Mouse (Mus musculus): ENCODE results near the gene Tmed3.

Tmed3 gene

DNA sequence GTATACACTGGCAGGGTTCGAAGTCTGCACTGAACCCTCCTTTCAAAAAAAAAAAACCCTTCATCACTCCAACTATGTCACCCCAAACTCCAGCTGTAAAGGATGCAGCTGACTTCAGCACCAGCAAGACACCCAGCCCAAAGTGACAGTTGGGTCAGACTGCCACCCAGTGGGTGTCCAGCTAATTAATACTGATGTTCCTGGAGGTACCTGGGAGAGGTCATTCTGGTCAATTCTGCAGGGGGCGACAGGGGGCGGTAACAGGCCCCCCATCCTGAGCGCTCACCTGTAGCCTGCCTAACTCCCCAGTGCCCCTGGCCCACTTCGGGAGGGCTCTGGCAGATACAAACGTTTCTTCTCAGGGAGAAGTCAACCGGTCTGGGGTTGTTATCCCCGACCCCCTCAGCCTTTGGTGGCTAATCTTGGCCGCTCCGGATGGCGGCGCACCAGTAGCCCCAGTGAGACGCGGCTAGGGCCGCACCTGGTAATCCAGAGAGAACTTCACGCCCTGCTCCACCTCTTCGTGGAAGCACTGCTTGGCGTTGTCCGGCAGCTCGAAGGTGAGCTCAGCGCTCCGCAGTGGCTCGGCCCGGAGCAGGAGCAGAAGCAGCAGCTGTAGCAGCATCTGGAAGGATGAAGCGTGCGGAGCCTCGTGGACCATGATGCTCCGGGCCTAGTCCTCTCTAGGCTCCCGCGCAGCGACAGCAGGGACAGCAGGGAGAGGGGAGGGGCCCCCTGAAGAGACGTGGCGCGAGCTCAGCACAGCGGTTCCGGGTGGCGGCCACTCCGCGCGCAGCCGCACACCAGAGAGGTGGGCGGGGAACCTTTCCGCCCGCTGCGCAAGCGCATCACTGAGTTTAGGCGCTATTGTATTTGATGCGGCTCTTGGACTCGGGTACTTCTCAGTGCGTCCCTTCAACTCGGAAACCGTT, at the start of gene Tmed3:
Gene Tmed3, minus strand, starts transcription at position 804 of the 932 bp plus-strand sequence.
- peak; percentile 88 to 90 for DNase-seq

GRCm38 (mm10) chr9:89740041-89740440, 35.2 kb upstream of the Tmed3 start:
- DNase-seq = no peak

DNA sequence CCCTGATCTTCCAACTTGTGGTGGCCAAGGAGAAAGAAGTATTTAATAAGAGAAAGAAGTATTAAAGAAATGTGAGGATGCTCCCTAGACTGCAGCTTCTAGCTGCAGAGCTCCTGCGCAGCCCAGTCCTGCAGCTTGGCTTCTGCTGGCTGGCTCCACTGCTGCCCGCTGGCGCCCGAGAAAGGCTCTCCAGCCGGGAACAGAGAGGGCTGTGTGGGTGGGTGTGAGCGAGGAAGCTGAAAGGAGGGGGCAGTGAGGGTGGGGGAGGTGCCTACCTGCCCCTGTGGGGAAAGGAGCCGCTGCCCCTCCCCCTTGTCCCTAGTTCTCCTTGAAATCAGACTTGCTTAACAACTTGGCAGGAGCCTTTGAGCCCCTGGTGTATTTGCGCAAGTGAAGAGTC, 33.4 kb upstream of the Tmed3 start, which contains the start of gene Ankrd34c:
Gene Ankrd34c, minus strand, starts transcription at position 181 of the 400 bp plus-strand sequence.
- no peak for DNase-seq

DNA sequence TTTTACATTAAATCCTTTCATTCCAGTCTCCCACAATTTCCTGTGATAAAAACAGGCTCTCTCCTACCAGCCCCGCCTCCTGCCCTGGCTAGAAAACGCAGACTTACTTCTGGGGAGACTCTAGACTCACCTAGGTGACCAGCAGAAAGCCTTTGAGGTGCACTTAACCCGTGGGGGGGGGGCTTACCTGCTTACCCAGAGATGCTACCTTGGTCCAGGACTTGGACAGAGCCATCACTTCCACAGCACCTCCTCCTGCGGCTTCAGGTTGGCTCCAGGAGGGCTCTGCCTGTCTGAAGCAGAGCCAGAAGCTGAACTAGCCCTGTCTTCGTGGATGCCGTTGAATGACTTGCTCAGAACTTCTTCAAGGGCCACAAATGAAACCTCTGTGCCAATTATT, 33.0 kb upstream of the Tmed3 start:
- DNase-seq = no peak

- no peak for DNase-seq
These were observed 32.3 kb upstream of the Tmed3 start for GRCm38 (mm10) chr9:89736932-89737705.

- peak in 1 of 2 experiments; percentile 8 for DNase-seq
These were observed 2.0 kb upstream of the Tmed3 start for GRCm38 (mm10) chr9:89706906-89707305.

DNA sequence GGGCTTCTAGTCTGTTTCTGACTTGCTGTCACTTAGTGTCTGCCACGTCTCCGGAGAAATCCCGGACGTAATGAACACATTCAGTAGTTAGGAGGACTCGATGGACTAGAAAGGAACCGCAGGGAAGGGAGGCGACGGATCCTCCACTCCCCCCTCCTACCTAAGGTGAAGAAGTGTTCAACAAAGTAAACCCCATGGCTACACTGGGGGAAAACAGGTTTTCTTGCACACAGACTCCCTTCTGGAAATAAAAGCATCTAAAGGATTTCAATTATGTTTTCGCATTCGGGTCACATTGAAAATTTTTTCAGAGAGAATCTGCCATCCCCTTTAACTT, 297 bp upstream of the Tmed3 start:
- DNase-seq = no peak

DNA sequence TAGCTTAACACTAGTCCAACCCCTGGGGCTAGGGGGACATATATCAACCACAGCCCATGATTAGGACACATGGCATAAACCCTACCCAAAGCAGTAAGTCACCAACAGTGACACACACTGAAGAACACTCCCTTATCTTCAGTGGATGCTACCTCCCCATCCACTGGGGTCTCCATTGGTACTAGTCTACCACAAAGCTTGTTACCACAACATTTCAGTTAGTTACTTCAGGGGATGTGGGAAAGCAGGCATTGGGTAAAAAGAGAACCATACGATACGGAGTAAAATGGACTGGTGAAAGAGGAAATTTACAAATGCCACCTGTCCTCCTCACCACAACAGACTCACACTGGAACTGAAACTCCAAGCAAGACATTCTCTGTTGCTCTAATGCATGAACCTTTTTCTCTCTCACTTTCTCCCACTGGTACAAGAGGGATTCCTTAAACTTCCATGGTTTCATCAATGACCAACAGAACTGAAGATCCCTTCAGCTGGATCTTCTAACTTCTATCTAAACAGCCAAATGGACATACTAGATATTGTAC, 3.9 kb downstream of the Tmed3 start:
- DNase-seq = no peak

DNA sequence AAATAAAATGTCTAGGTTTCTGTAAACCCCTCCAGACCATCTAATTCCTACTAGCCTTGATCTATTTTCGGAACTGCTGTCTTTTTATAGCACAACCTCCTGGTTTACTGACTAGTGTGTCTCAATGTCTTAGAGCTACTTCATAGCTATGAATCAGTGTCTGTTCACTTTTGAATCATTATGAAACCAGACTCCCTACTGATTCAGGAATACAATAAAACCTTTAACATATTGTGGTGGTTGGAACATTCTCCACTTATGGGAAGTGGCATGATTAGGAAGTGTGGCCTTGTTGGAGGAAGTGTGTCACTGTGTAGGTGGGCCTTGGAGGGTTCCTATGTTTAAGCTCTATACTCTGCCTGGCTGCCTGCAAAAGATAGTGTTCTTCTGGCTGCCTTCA, 9.7 kb downstream of the Tmed3 start:
- no peak for DNase-seq

DNA sequence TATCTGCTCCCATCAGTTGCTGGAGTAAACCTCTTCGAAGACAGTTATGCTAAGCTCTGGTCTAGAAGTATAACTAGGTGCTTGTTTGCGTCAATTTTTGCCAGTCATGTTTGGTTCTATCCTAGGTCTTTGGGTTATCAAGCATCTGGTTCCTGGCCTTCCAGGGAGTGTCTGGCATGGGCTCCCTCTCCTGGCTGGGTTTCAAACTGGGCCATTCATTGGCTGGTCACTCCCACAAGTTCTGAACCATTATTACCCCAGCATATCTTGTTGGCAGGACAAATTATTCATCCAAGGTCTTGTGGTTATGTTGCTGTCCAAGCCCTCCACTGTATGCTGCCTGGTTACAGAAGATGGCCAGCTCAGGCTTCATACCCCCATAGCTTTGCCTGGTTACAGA, 11.2 kb downstream of the Tmed3 start:
- no peak for DNase-seq

DNA sequence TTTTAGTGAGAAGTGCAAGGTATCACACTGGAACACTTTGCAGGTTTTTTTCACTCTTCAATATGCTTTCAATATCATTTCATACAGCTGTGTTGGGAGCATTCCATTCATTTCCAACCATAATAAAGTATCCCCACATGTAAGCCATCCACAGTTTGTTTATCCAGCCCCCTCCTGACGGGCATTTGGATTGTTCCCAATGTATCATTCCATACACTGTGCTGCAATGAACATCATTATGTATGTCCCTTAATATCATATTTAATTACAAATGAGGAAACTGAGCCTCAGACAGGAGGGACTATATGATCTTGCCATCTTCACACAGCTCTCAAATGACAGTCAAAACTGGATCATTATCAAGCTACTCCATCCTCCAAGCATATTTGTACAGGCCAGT, 15.7 kb downstream of the Tmed3 start:
- no peak for DNase-seq

- DNase-seq = no peak
These were observed 17.2 kb downstream of the Tmed3 start for GRCm38 (mm10) chr9:89687503-89688226.

DNA sequence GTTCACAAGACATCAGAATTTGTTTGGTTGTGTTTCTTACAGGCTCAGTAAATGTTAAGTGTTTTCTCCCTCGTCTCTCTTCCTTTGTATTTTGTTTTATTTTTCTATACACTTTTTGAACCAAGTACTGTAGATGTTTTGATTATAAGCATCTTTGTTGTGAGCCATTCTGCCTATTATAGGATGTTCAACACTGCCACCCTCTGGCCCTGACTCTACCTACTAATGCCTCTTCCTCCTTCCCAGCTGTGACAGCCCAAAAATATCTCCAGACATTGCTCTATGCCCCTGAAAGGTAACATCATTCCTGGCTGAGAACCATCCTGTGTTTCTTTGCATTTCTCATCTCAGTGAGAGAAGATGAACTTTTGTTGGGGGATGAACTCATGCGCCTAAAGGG, 18.6 kb downstream of the Tmed3 start:
- DNase-seq = no peak

- no peak for DNase-seq
These were observed 25.9 kb downstream of the Tmed3 start for GRCm38 (mm10) chr9:89678974-89679373.

- peak in 1 of 2 experiments; percentile 35 for DNase-seq
These were observed 30.8 kb downstream of the Tmed3 start for GRCm38 (mm10) chr9:89674014-89674618.

DNA sequence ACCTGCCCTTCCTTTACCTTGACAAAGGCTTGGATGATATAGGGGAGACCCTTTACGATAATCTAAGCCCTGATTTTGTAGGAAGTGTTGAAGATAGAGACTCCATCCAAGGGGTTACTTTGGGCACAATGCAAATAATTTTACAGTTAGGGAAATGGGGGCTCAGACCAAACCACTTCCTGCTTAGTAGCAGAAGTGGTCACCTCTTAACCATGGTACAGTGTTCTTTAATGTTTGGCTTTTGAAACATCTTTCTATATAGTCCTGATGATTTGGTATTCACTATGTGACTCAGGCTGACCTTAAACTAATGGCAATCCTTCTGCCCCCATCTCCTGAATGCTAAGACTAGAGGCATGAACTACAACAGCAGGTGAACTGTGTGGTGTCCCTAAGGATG, 31.5 kb downstream of the Tmed3 start:
- no peak for DNase-seq

DNA sequence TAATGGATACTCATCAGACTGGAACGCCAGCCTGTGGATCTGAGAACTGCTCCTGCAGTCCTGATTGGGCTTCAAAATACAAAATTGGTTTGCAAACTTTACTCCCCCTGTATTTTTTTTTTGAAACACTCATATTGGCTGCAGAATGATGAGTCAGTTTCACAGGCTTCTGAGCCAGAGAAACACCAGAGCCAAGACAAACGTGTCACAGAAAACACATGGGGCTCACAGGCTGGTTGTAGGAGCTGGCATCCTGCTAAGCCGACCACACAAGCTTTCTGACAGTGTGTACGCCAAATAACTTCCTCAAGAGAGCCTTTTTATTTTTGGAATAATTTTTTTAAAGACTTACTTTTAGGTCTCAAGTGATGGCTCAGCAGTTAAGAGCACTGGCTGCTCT, 35.0 kb downstream of the Tmed3 start:
- DNase-seq = no peak

DNA sequence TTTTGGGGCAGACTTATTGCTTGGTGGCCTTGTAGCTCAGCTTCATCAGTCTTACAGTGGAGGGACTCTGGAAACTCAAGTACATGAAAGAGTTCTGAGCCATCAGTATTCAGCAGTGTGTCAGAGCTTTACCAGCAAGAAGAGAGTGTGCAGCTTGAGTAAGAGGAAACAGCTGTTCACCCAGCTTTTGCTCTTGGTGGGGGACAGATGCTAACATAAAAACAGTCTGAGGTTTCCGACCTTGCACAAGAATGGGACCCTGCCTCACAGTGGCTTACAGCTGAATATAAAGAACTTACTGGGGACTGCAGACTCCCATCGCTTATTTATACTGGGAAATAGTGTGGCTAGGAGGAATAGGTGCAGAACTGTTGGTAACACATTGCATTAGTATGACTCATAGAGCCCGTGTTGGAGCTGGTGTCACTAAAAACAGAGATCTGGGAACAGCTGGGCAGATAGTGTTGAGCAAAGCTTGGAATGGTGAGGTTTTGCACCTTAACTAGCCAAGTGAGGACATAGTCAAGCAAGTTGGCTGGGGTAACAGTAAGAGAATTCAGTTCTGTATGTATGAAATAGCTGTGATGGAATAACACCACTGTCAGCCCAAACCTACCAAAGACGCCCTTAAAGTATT, 37.4 kb downstream of the Tmed3 start:
- peak in 1 of 2 experiments; percentile 18 for DNase-seq

GRCm38 (mm10) chr9:89650913-89651312, 54.0 kb downstream of the Tmed3 start:
- DNase-seq = no peak
